Mouse (Mus musculus): ENCODE measurements at regions not wholly inside any gene's neighbourhood (a gene's known extent, or its start where the extent isn't known, plus 50 kb on each side); places are given as distances from the start of the nearest gene placed in this dataset.

GRCm38 (mm10) chr8:30952818-30953217, 2475.7 kb upstream of the 5930422O12Rik start:
- no peak for DNase-seq

- no peak for DNase-seq
These were observed 2468.9 kb upstream of the 5930422O12Rik start for GRCm38 (mm10) chr8:30959436-30960180.

GRCm38 (mm10) chr8:30960486-30960885, 2468.0 kb upstream of the 5930422O12Rik start:
- no peak for DNase-seq

- DNase-seq = no peak
These were observed 2466.3 kb upstream of the 5930422O12Rik start for GRCm38 (mm10) chr8:30962207-30962606.

GRCm38 (mm10) chr8:30982814-30983213, 2445.7 kb upstream of the 5930422O12Rik start:
- DNase-seq = no peak

GRCm38 (mm10) chr8:30988051-30988450, 2440.5 kb upstream of the 5930422O12Rik start:
- DNase-seq = no peak

- DNase-seq = no peak
These were observed 2429.9 kb upstream of the 5930422O12Rik start for GRCm38 (mm10) chr8:30998657-30999056.

GRCm38 (mm10) chr8:31000120-31000519, 2428.4 kb upstream of the 5930422O12Rik start:
- no peak for DNase-seq

- DNase-seq = no peak
These were observed 2426.4 kb upstream of the 5930422O12Rik start for GRCm38 (mm10) chr8:31001980-31002730.

GRCm38 (mm10) chr8:31008309-31008708, 2420.2 kb upstream of the 5930422O12Rik start:
- no peak for DNase-seq

GRCm38 (mm10) chr8:31012068-31012467, 2416.4 kb upstream of the 5930422O12Rik start:
- no peak for DNase-seq

GRCm38 (mm10) chr8:31031721-31032591, 2396.6 kb upstream of the 5930422O12Rik start:
- peak; percentile 30 to 48 for DNase-seq

- peak; percentile 44 to 64 for DNase-seq
These were observed 2395.2 kb upstream of the 5930422O12Rik start for GRCm38 (mm10) chr8:31033281-31033680.

- DNase-seq = no peak
These were observed 2391.6 kb upstream of the 5930422O12Rik start for GRCm38 (mm10) chr8:31036892-31037291.
